In the genomic region with DNA sequence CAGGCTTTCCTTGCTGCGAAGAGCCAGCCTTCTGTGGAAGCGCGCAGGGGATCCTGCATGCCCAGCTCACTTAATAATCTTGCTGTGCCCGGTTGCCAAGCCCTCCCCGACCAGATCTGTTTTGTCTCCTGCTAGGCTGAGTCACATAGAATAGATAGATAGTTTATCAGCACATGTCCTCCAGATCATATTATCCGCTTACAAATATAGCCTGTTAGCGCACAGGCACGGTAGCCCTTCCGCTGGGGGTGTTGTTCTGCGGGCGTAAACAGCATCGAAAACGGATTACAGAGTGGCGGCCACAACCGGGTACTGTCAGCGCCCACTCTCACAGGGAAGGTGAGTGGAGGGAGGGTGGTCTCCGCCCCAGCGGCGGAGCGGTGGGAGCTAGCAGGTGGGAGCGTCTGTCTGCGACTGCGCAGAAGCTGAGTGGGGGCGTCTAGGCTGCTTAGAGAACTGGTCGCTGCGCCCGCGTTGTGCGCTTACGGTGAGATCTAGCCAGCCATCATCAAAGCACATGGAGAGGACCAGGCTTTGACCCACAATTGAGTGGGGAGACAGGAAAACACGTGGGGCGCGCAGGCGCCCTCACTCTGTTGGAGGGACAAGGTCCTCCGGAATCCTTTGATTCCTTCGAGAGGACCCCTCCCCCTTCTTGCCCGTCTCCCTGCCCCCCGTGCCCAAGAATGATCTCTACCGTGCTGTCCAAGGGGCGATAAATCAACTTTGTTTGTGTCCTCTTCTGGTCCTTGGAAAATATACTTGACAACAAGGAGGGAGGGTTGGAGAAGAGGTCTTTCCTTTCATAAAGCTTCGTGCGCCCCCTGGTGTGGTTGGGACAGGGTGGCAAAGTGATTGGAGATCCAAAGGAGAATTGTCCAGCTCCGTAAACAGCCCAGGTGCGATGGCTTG, we compare ENCODE assay signal across 8 mouse cellular contexts. TPM values are rescaled to one million over a fixed set of nuclear protein-coding genes. Genes with fewer than 3 reads are reported as not detected.
DNase-seq lines count a peak whose midpoint lies in the region; ATAC-seq lines count a peak whose summit lies in the region.

No protein-coding gene starts in this region.

- peak overlapping the region; percentile 66 for H3K9ac ChIP-seq in hindbrain, embryonic 16.5 days (ENCODE audit: low read depth, low read length)

- peak; percentile 81 for DNase-seq in R1 (ENCODE audit: low read depth, low spot score)
- peak; percentile 36 to 70 for DNase-seq in cerebellum, postnatal 4 days (ENCODE audit: low spot score in 2 of 2)
- peak; percentile 57 to 68 for DNase-seq in gastrocnemius, adult 8-10 months (ENCODE audit: low spot score in 2 of 2)
- DNase-seq in left cerebral cortex, adult 11 months (ENCODE audit: low spot score) = peak; percentile 31
- DNase-seq in lung, postnatal 25 days (ENCODE audit: low spot score) = peak; percentile 55
- peak; percentile 81 for DNase-seq in retina, postnatal 1 day
- peak; percentile 73 for DNase-seq in urinary bladder, postnatal 14 days (ENCODE audit: low spot score)

- peak overlapping the region; percentile 65 for H3K4me2 ChIP-seq in hindbrain, embryonic 16.5 days (ENCODE audit: low read length)

- ATAC-seq in hindbrain, embryonic 16.5 days = peak; percentile 94

- H3K27me3 ChIP-seq in hindbrain, embryonic 16.5 days (replicated peaks; ENCODE audit: control insufficient read depth, insufficient read depth, low read length) = no peaks in the 10 kb centered on the region; the same call in 1 of the 2 replicates

- no peaks in the 10 kb centered on the region for H3K9me3 ChIP-seq in hindbrain, embryonic 16.5 days (ENCODE audit: control insufficient read depth, low read length)

- WGBS in hindbrain, embryonic 16.5 days = under 1% methylated on average over 44 of the region's 44 CpGs

- no peaks in the 10 kb centered on the region for H3K36me3 ChIP-seq in hindbrain, embryonic 16.5 days (ENCODE audit: control insufficient read depth, insufficient read depth, low read length)

- peak overlapping the region; percentile 61 for H3K4me3 ChIP-seq in hindbrain, embryonic 16.5 days (ENCODE audit: low read length)

- H3K27ac ChIP-seq in hindbrain, embryonic 16.5 days (ENCODE audit: low read depth, low read length) = peak overlapping the region; percentile 83

- no peaks in the 10 kb centered on the region for H3K4me1 ChIP-seq in hindbrain, embryonic 16.5 days (ENCODE audit: control insufficient read depth, insufficient read depth, low read depth, low read length)

RNA-seq across cellular contexts. Expression of a gene that starts 2.5 kb away (rescaled TPM):
- total RNA-seq in gastrocnemius, adult 8-10 months (2022) = 100 to 1,000 TPM in 1 of 4 experiments, 10 to 100 TPM in 3; 84.4 to 106 (median 97.6) TPM
- 1.1 and 1.2 TPM in 2 replicates for polyA plus RNA-seq in hindbrain, embryonic 16.5 days (2015; fragmentation: Nextera tagmentation; extraction: Ambion mirVana)

RNA-seq across cellular contexts. Expression of a gene that starts 7.8 kb away (rescaled TPM):
- total RNA-seq in gastrocnemius, adult 8-10 months (2022) = not detected
- 0.20 and 0.28 TPM in 2 replicates for polyA plus RNA-seq in hindbrain, embryonic 16.5 days (2015; fragmentation: Nextera tagmentation; extraction: Ambion mirVana)

RNA-seq across cellular contexts. Expression of a gene that starts 36.6 kb away (rescaled TPM):
- 1 to 10 TPM in 1 of 4 experiments, under 1 TPM in 3; 0.60 to 1.2 (median 0.76) TPM for total RNA-seq in gastrocnemius, adult 8-10 months (2022)
- not detected in 2 replicates for polyA plus RNA-seq in hindbrain, embryonic 16.5 days (2015; fragmentation: Nextera tagmentation; extraction: Ambion mirVana)

RNA-seq across cellular contexts. Expression of a gene that starts 37.1 kb away (rescaled TPM):
- total RNA-seq in gastrocnemius, adult 8-10 months (2022) = 1 to 10 TPM in 2 of 4 experiments, under 1 TPM in 2; 0.65 to 2.2 (median 0.90) TPM
- not detected in 2 replicates for polyA plus RNA-seq in hindbrain, embryonic 16.5 days (2015; fragmentation: Nextera tagmentation; extraction: Ambion mirVana)

Comparison
In these comparisons a context has a peak if more than half of its experiments do, and no peak if none do; other contexts are left out.
1. Peak in every context shown above with its lines: DNase-seq, ATAC-seq, H3K4me3 ChIP-seq and H3K27ac ChIP-seq.
2. DNase-seq: peak in every context shown above with its lines; median percentile 81 in R1; 81 in retina, postnatal 1 day; 73 in urinary bladder, postnatal 14 days; 62 in gastrocnemius, adult 8-10 months; 55 in lung, postnatal 25 days; 53 in cerebellum, postnatal 4 days; 31 in left cerebral cortex, adult 11 months.